Mouse (Mus musculus): ENCODE data around the gene Clcc1. TPM values are rescaled to one million over a fixed set of nuclear protein-coding genes. Genes with fewer than 3 reads are reported as not detected.
A peak's percentile ranks its signal among the peaks of the same experiment; 100 is the strongest.
"Not testable (repeated sequence)": the region's sequence is repeated elsewhere in the genome, so short reads cannot be mapped to it uniquely, and the experiment has no call there.

The Clcc1 gene
- total RNA-seq (2021): 10 to 100 TPM; 49.2 to 50.0 TPM
- long read RNA-seq, experiment 1, transcript Clcc1-202 (12 exons, 2,043 nt): major isoform, 9 of 37 reads
- long read RNA-seq, experiment 1, partial matches to known transcripts: 2 of 37 reads
- long read RNA-seq, experiment 1, other reads (novel, unspliced or antisense): 26 of 37 reads
- long read RNA-seq, experiment 2, transcript Clcc1-202 (12 exons, 2,043 nt): major isoform, 5 of 18 reads
- long read RNA-seq, experiment 2, partial matches to known transcripts: 1 of 18 reads
- long read RNA-seq, experiment 2, other reads (novel, unspliced or antisense): 12 of 18 reads

GRCm38 (mm10) chr3:108653710-108654379 is at the start of gene Clcc1:
TSS of gene Clcc1 (plus strand) at chr3:108653913.
- DNase-seq: peak; percentile 96 to 98

GRCm38 (mm10) chr3:108608906-108609305 is 44.8 kb upstream of the Clcc1 start:
- DNase-seq: peak in 1 of 2 experiments; percentile 10

- no peak for DNase-seq
These were observed 19.0 kb upstream of the Clcc1 start for GRCm38 (mm10) chr3:108634761-108635160.

- DNase-seq: no peak
These were observed 14.3 kb upstream of the Clcc1 start for GRCm38 (mm10) chr3:108639412-108639811.

GRCm38 (mm10) chr3:108640998-108641397 is 12.7 kb upstream of the Clcc1 start:
- no peak for DNase-seq

- no peak for DNase-seq
These were observed 8.9 kb upstream of the Clcc1 start for GRCm38 (mm10) chr3:108644856-108645255.

- DNase-seq: no peak
These were observed 7.7 kb upstream of the Clcc1 start for GRCm38 (mm10) chr3:108646036-108646435.

- DNase-seq: not testable (repeated sequence)
These were observed 6.0 kb upstream of the Clcc1 start for GRCm38 (mm10) chr3:108647681-108648080.

GRCm38 (mm10) chr3:108652866-108653642 is 659 bp upstream of the Clcc1 start:
- no peak for DNase-seq

- peak in 1 of 2 experiments; percentile 14 for DNase-seq
These were observed 853 bp downstream of the Clcc1 start for GRCm38 (mm10) chr3:108654566-108654965.

GRCm38 (mm10) chr3:108655486-108655885 is 1.8 kb downstream of the Clcc1 start:
- no peak for DNase-seq

- DNase-seq: no peak
These were observed 4.9 kb downstream of the Clcc1 start for GRCm38 (mm10) chr3:108658612-108659011.

- no peak for DNase-seq
These were observed 7.2 kb downstream of the Clcc1 start for GRCm38 (mm10) chr3:108660941-108661340.

GRCm38 (mm10) chr3:108676616-108677015 is 22.9 kb downstream of the Clcc1 start:
- no peak for DNase-seq

- DNase-seq: no peak
These were observed 27.3 kb downstream of the Clcc1 start for GRCm38 (mm10) chr3:108681004-108681403.

- not testable (repeated sequence) for DNase-seq
These were observed 29.9 kb downstream of the Clcc1 start for GRCm38 (mm10) chr3:108683597-108683996.

- DNase-seq: no peak
These were observed 32.0 kb downstream of the Clcc1 start for GRCm38 (mm10) chr3:108685701-108686100.

- peak in 1 of 2 experiments; percentile 2 for DNase-seq
These were observed 35.3 kb downstream of the Clcc1 start for GRCm38 (mm10) chr3:108689015-108689441.

- no peak for DNase-seq
These were observed 35.7 kb downstream of the Clcc1 start for GRCm38 (mm10) chr3:108689446-108689845.

- DNase-seq: peak in 1 of 2 experiments; percentile 2
These were observed 36.3 kb downstream of the Clcc1 start for GRCm38 (mm10) chr3:108689979-108690378.

GRCm38 (mm10) chr3:108694321-108694720 is 40.6 kb downstream of the Clcc1 start:
- DNase-seq: no peak

- no peak for DNase-seq
These were observed 44.9 kb downstream of the Clcc1 start for GRCm38 (mm10) chr3:108698662-108699061.

GRCm38 (mm10) chr3:108699786-108700185 is 46.1 kb downstream of the Clcc1 start:
- no peak for DNase-seq

Measured in heart, adult 18-20 months (tissue).